In genomic region chr9:121858153-121858488, GRCm38 (mm10) we compare ENCODE assay signal across 8 mouse cellular contexts. TPM values are rescaled to one million over a fixed set of nuclear protein-coding genes. Genes with fewer than 3 reads are reported as not detected.
DNase-seq lines count a peak whose midpoint lies in the region; ATAC-seq and TF ChIP-seq lines count a peak whose summit lies in the region.

TSS of gene Higd1a (minus strand) at chr9:121858362.

- H3K27ac ChIP-seq in kidney, embryonic 15.5 days: peak within 1 kb of the TSS; percentile 98
- H3K27ac ChIP-seq in intestine, postnatal 0 days (ENCODE audit: low read depth, low read length): peak within 1 kb of the TSS; percentile 98
- H3K27ac ChIP-seq in midbrain, embryonic 11.5 days (ENCODE audit: low read depth, low read length): peak within 1 kb of the TSS; percentile 87

- peaks cover 13% of the 10 kb centered on the region for H3K4me1 ChIP-seq in kidney, embryonic 15.5 days
- no peaks in the 10 kb centered on the region for H3K4me1 ChIP-seq in intestine, postnatal 0 days (replicated peaks; ENCODE audit: control insufficient read depth, insufficient read depth, low read length)
- peaks cover 7% of the 10 kb centered on the region for H3K4me1 ChIP-seq in midbrain, embryonic 11.5 days (ENCODE audit: control insufficient read depth, insufficient read depth, low read length)

- H3K9ac ChIP-seq in kidney, embryonic 15.5 days: peak within 1 kb of the TSS; percentile 82
- peak within 1 kb of the TSS; percentile 86 for H3K9ac ChIP-seq in intestine, postnatal 0 days (ENCODE audit: low read depth, low read length)
- peak within 1 kb of the TSS; percentile 90 for H3K9ac ChIP-seq in midbrain, embryonic 11.5 days (ENCODE audit: low read length)

- H3K4me2 ChIP-seq in kidney, embryonic 15.5 days: peak within 1 kb of the TSS; percentile 86
- peak within 1 kb of the TSS; percentile 89 for H3K4me2 ChIP-seq in intestine, postnatal 0 days (replicated peaks; ENCODE audit: low read depth)
- H3K4me2 ChIP-seq in midbrain, embryonic 11.5 days: peak within 1 kb of the TSS; percentile 81

- WGBS in kidney, embryonic 15.5 days: 15% methylated on average over 6 of the region's 6 CpGs
- WGBS in intestine, postnatal 0 days: 10% methylated on average over 6 of the region's 6 CpGs
- 21% methylated on average over 6 of the region's 6 CpGs for WGBS in midbrain, embryonic 11.5 days

- H3K36me3 ChIP-seq in kidney, embryonic 15.5 days: no peaks in the 10 kb centered on the region
- H3K36me3 ChIP-seq in intestine, postnatal 0 days (ENCODE audit: control insufficient read depth, insufficient read depth): no peaks in the 10 kb centered on the region
- H3K36me3 ChIP-seq in midbrain, embryonic 11.5 days (ENCODE audit: control insufficient read depth, insufficient read depth, low read length): no peaks in the 10 kb centered on the region

- no peak for ATAC-seq in kidney, embryonic 15.5 days (replicated peaks; ENCODE audit: low FRiP score)
- ATAC-seq in intestine, postnatal 0 days: no peak
- ATAC-seq in midbrain, embryonic 11.5 days (ENCODE audit: low FRiP score): no peak

- no peak for TF ChIP-seq CTCF in intestine, postnatal 0 days (IDR thresholded peaks at IDR 0.05; ENCODE audit: low read depth)

- intact Hi-C loops in gastrocnemius, postnatal 36 days (cut with DNase I): no loop called here

- H3K9me3 ChIP-seq in kidney, embryonic 15.5 days (replicated peaks): no peaks in the 10 kb centered on the region
- no peaks in the 10 kb centered on the region for H3K9me3 ChIP-seq in intestine, postnatal 0 days (ENCODE audit: control insufficient read depth)
- no peaks in the 10 kb centered on the region for H3K9me3 ChIP-seq in midbrain, embryonic 11.5 days (ENCODE audit: control insufficient read depth, low read length)

- H3K27me3 ChIP-seq in kidney, embryonic 15.5 days: no peaks in the 10 kb centered on the region
- H3K27me3 ChIP-seq in intestine, postnatal 0 days (replicated peaks; ENCODE audit: control insufficient read depth, insufficient read depth, low read length): no peaks in the 10 kb centered on the region
- H3K27me3 ChIP-seq in midbrain, embryonic 11.5 days (ENCODE audit: control insufficient read depth, insufficient read depth, low read length): no peaks in the 10 kb centered on the region

- no peak for DNase-seq in kidney, postnatal 4 days
- DNase-seq in adrenal gland, postnatal 25 days: no peak
- no peak for DNase-seq in gastrocnemius, postnatal 36 days
- no peak for DNase-seq in midbrain, embryonic 11.5 days (ENCODE audit: low spot score, missing footprints)
- no peak for DNase-seq in cerebellum, adult 18-20 months
- no peak for DNase-seq in thymus, postnatal 10 days (ENCODE audit: low spot score in 2 of 2)

- H3K4me3 ChIP-seq in kidney, embryonic 15.5 days (replicated peaks): peak within 1 kb of the TSS; percentile 73
- H3K4me3 ChIP-seq in intestine, postnatal 0 days (ENCODE audit: low read depth, low read length): peak within 1 kb of the TSS; percentile 89
- H3K4me3 ChIP-seq in midbrain, embryonic 11.5 days (ENCODE audit: low read depth, low read length): peak within 1 kb of the TSS; percentile 84

RNA-seq across cellular contexts. Expression of gene Higd1a, which starts in this region (rescaled TPM):
- 151 and 153 TPM in 2 replicates for polyA plus RNA-seq in kidney, embryonic 15.5 days (2015; fragmentation: Nextera tagmentation; extraction: Ambion mirVana)
- total RNA-seq in adrenal gland, postnatal 25 days (2021): 77.9 and 79.7 TPM in 2 replicates
- 10 to 100 TPM; 96.5 to 97.5 TPM for total RNA-seq in gastrocnemius, postnatal 36 days (2021)
- polyA plus RNA-seq in intestine, postnatal 0 days (2015; fragmentation: Nextera tagmentation; extraction: Ambion mirVana): 162 and 186 TPM in 2 replicates
- 159 and 170 TPM in 2 replicates for polyA plus RNA-seq in midbrain, embryonic 11.5 days (2014; fragmentation: Nextera tagmentation; extraction: Ambion mirVana)
